Mouse (Mus musculus): Measurements from ENCODE around the gene Iars2.

Iars2 gene

GRCm38 (mm10) chr1:185247429-185248085 lies 81.6 kb downstream of the Iars2 start:
- peaks cover 27% of the 10 kb centered on the region for H3K4me1 ChIP-seq (replicated peaks; ENCODE audit: low read depth, low read length)
- TF ChIP-seq POU5F1 (IDR thresholded peaks at IDR 0.05; ENCODE audit: borderline replicate concordance, low read length) (no peak), NANOG (IDR thresholded peaks at IDR 0.05; ENCODE audit: borderline replicate concordance, low read length) (no peak), CTCF (conservative IDR thresholded peaks at IDR 0.05; ENCODE audit: low read length) (no peak)
- H3K27me3 ChIP-seq (ENCODE audit: insufficient read depth, low read length), result no peaks in the 10 kb centered on the region
- H3K36me3 ChIP-seq (ENCODE audit: insufficient read depth, low read length), result peaks cover 78% of the 10 kb centered on the region
- H3K9me3 ChIP-seq (ENCODE audit: low read length), result no peaks in the 10 kb centered on the region
- peak overlapping the region; percentile 53 for H3K4me3 ChIP-seq (replicated peaks; ENCODE audit: low read length)

GRCm38 (mm10) chr1:185245456-185245855 lies 83.7 kb downstream of the Iars2 start:
- Histone ChIP-seq H3K4me1 (replicated peaks; ENCODE audit: low read depth, low read length) (peaks cover 27% of the 10 kb centered on the region), H3K4me3 (replicated peaks; ENCODE audit: low read length) (no peak overlapping the region), H3K36me3 (ENCODE audit: insufficient read depth, low read length) (peaks cover 80% of the 10 kb centered on the region), H3K9me3 (ENCODE audit: low read length) (no peaks in the 10 kb centered on the region), H3K27me3 (ENCODE audit: insufficient read depth, low read length) (no peaks in the 10 kb centered on the region)
- no peak for TF ChIP-seq POU5F1 (IDR thresholded peaks at IDR 0.05; ENCODE audit: borderline replicate concordance, low read length)
- no peak for TF ChIP-seq NANOG (IDR thresholded peaks at IDR 0.05; ENCODE audit: borderline replicate concordance, low read length)
- no peak for TF ChIP-seq CTCF (conservative IDR thresholded peaks at IDR 0.05; ENCODE audit: low read length)

- Histone ChIP-seq H3K36me3 (ENCODE audit: insufficient read depth, low read length) (peaks cover 81% of the 10 kb centered on the region), H3K4me1 (replicated peaks; ENCODE audit: low read depth, low read length) (peaks cover 26% of the 10 kb centered on the region)
- TF ChIP-seq CTCF (conservative IDR thresholded peaks at IDR 0.05; ENCODE audit: low read length), result no peak
- TF ChIP-seq NANOG (IDR thresholded peaks at IDR 0.05; ENCODE audit: borderline replicate concordance, low read length), result no peak
- no peak for TF ChIP-seq POU5F1 (IDR thresholded peaks at IDR 0.05; ENCODE audit: borderline replicate concordance, low read length)
Observed at GRCm38 (mm10) chr1:185243013-185243412, 86.2 kb downstream of the Iars2 start.

GRCm38 (mm10) chr1:185236530-185236929 lies 92.7 kb downstream of the Iars2 start:
- no peaks in the 10 kb centered on the region for H3K27me3 ChIP-seq (ENCODE audit: insufficient read depth, low read length)
- TF ChIP-seq POU5F1 (IDR thresholded peaks at IDR 0.05; ENCODE audit: borderline replicate concordance, low read length), result no peak
- TF ChIP-seq CTCF (conservative IDR thresholded peaks at IDR 0.05; ENCODE audit: low read length), result peak; percentile 19

More at GRCm38 (mm10) chr1:185243013-185243412, 86.2 kb downstream of the Iars2 start:
- no peaks in the 10 kb centered on the region for H3K9me3 ChIP-seq (ENCODE audit: low read length)
- H3K27me3 ChIP-seq (ENCODE audit: insufficient read depth, low read length), result no peaks in the 10 kb centered on the region
- no peak overlapping the region for H3K4me3 ChIP-seq (replicated peaks; ENCODE audit: low read length)

GRCm38 (mm10) chr1:185235837-185236236 lies 93.4 kb downstream of the Iars2 start:
- H3K9me3 ChIP-seq (ENCODE audit: low read length), result no peaks in the 10 kb centered on the region

More at GRCm38 (mm10) chr1:185236530-185236929, 92.7 kb downstream of the Iars2 start:
- peaks cover 67% of the 10 kb centered on the region for H3K36me3 ChIP-seq (ENCODE audit: insufficient read depth, low read length)
- no peaks in the 10 kb centered on the region for H3K9me3 ChIP-seq (ENCODE audit: low read length)
- no peak overlapping the region for H3K4me3 ChIP-seq (replicated peaks; ENCODE audit: low read length)
- no peaks in the 10 kb centered on the region for H3K4me1 ChIP-seq (replicated peaks; ENCODE audit: low read depth, low read length)

More at GRCm38 (mm10) chr1:185235837-185236236, 93.4 kb downstream of the Iars2 start:
- no peak for TF ChIP-seq CTCF (conservative IDR thresholded peaks at IDR 0.05; ENCODE audit: low read length)
- no peak for TF ChIP-seq NANOG (IDR thresholded peaks at IDR 0.05; ENCODE audit: borderline replicate concordance, low read length)
- no peak for TF ChIP-seq POU5F1 (IDR thresholded peaks at IDR 0.05; ENCODE audit: borderline replicate concordance, low read length)
- peaks cover 61% of the 10 kb centered on the region for H3K36me3 ChIP-seq (ENCODE audit: insufficient read depth, low read length)
- H3K4me3 ChIP-seq (replicated peaks; ENCODE audit: low read length), result no peak overlapping the region
- H3K4me1 ChIP-seq (replicated peaks; ENCODE audit: low read depth, low read length), result no peaks in the 10 kb centered on the region
- H3K27me3 ChIP-seq (ENCODE audit: insufficient read depth, low read length), result no peaks in the 10 kb centered on the region

Measured in E14TG2a.4 (cell line).